Mouse (Mus musculus) thymus, postnatal 25 days (tissue): ENCODE results near the gene Sumo2.
"Not testable (repeated sequence)": the region's sequence is repeated elsewhere in the genome, so short reads cannot be mapped to it uniquely, and the experiment has no call there.

ENCODE experiments used
- DNase-seq: peaks from one replicate; pipeline ENCODE4 v3.0.0; 2022

Sumo2 gene

GRCm38 (mm10) chr11:115536038-115536681 is at the start of gene Sumo2:
Gene Sumo2, minus strand, starts transcription at chr11:115536276.
- peak; percentile 100 for DNase-seq

GRCm38 (mm10) chr11:115585573-115586100 is 49.6 kb upstream of the Sumo2 start:
- no peak for DNase-seq

GRCm38 (mm10) chr11:115584376-115585073 is 48.4 kb upstream of the Sumo2 start:
- DNase-seq: no peak

- no peak for DNase-seq
These were observed 47.0 kb upstream of the Sumo2 start for GRCm38 (mm10) chr11:115582913-115583606.

GRCm38 (mm10) chr11:115579080-115579479 is 43.0 kb upstream of the Sumo2 start:
- no peak for DNase-seq

- DNase-seq: no peak
These were observed 28.9 kb upstream of the Sumo2 start for GRCm38 (mm10) chr11:115564961-115565360.

- peak; percentile 97 for DNase-seq
These were observed 28.2 kb upstream of the Sumo2 start, which contains the start of gene Nup85 for GRCm38 (mm10) chr11:115564064-115564809. Gene Nup85, plus strand, starts transcription at chr11:115564434.

GRCm38 (mm10) chr11:115563406-115563805 is 27.3 kb upstream of the Sumo2 start:
- peak; percentile 21 for DNase-seq

- DNase-seq: no peak
These were observed 19.6 kb upstream of the Sumo2 start for GRCm38 (mm10) chr11:115555717-115556116.

GRCm38 (mm10) chr11:115552783-115553182 is 16.7 kb upstream of the Sumo2 start:
- no peak for DNase-seq

- no peak for DNase-seq
These were observed 7.5 kb upstream of the Sumo2 start for GRCm38 (mm10) chr11:115543571-115543970.

GRCm38 (mm10) chr11:115538045-115538444 is 2.0 kb upstream of the Sumo2 start:
- DNase-seq: peak; percentile 17

- DNase-seq: peak; percentile 46
These were observed 936 bp upstream of the Sumo2 start for GRCm38 (mm10) chr11:115536856-115537568.

- DNase-seq: peak; percentile 80
These were observed 557 bp downstream of the Sumo2 start for GRCm38 (mm10) chr11:115535401-115536037.

GRCm38 (mm10) chr11:115534759-115535371 is 1.2 kb downstream of the Sumo2 start:
- peak; percentile 23 for DNase-seq

GRCm38 (mm10) chr11:115526446-115526845 is 9.6 kb downstream of the Sumo2 start:
- not testable (repeated sequence) for DNase-seq

GRCm38 (mm10) chr11:115522703-115523102 is 13.4 kb downstream of the Sumo2 start:
- DNase-seq: no peak

GRCm38 (mm10) chr11:115522238-115522637 is 13.8 kb downstream of the Sumo2 start:
- DNase-seq: no peak

- no peak for DNase-seq
These were observed 15.0 kb downstream of the Sumo2 start for GRCm38 (mm10) chr11:115521080-115521479.

GRCm38 (mm10) chr11:115520218-115520617 is 15.9 kb downstream of the Sumo2 start:
- DNase-seq: no peak

GRCm38 (mm10) chr11:115519581-115519980 is 16.5 kb downstream of the Sumo2 start:
- DNase-seq: no peak
